Mouse (Mus musculus) right cerebral cortex, postnatal 4 days (tissue): ENCODE measurements around the gene Mcoln2.
A peak's percentile ranks its signal among the peaks of the same experiment; 100 is the strongest.

Experiments
- DNase-seq: peaks from one replicate; pipeline ENCODE4 v3.0.0-alpha.2; 2022

The Mcoln2 gene

GRCm38 (mm10) chr3:146146131-146146530 lies 3.5 kb upstream of the Mcoln2 start:
- DNase-seq, result no peak

GRCm38 (mm10) chr3:146150058-146150400 lies 396 bp downstream of the Mcoln2 start:
- DNase-seq, result peak; percentile 9

- DNase-seq, result no peak
Observed at GRCm38 (mm10) chr3:146150560-146150959, 927 bp downstream of the Mcoln2 start.

GRCm38 (mm10) chr3:146151328-146151727 lies 1.7 kb downstream of the Mcoln2 start:
- DNase-seq, result no peak

GRCm38 (mm10) chr3:146151755-146152154 lies 2.1 kb downstream of the Mcoln2 start:
- no peak for DNase-seq

- no peak for DNase-seq
Observed at GRCm38 (mm10) chr3:146152348-146152747, 2.7 kb downstream of the Mcoln2 start.

- no peak for DNase-seq
Observed at GRCm38 (mm10) chr3:146152913-146153312, 3.3 kb downstream of the Mcoln2 start.

- DNase-seq, result no peak
Observed at GRCm38 (mm10) chr3:146153862-146154611, 4.4 kb downstream of the Mcoln2 start.

GRCm38 (mm10) chr3:146155628-146156576 lies 6.3 kb downstream of the Mcoln2 start:
- DNase-seq, result no peak

- no peak for DNase-seq
Observed at GRCm38 (mm10) chr3:146156811-146157210, 7.2 kb downstream of the Mcoln2 start.

- no peak for DNase-seq
Observed at GRCm38 (mm10) chr3:146158039-146158438, 8.4 kb downstream of the Mcoln2 start.

- DNase-seq, result no peak
Observed at GRCm38 (mm10) chr3:146159360-146159759, 9.7 kb downstream of the Mcoln2 start.

- no peak for DNase-seq
Observed at GRCm38 (mm10) chr3:146162197-146162596, 12.6 kb downstream of the Mcoln2 start.

GRCm38 (mm10) chr3:146169356-146169755 lies 19.7 kb downstream of the Mcoln2 start:
- DNase-seq, result no peak

- DNase-seq, result no peak
Observed at GRCm38 (mm10) chr3:146173030-146173429, 23.4 kb downstream of the Mcoln2 start.

GRCm38 (mm10) chr3:146174215-146174614 lies 24.6 kb downstream of the Mcoln2 start:
- no peak for DNase-seq

GRCm38 (mm10) chr3:146177295-146177694 lies 27.7 kb downstream of the Mcoln2 start:
- DNase-seq, result no peak

- peak; percentile 94 for DNase-seq
Observed at GRCm38 (mm10) chr3:146177748-146178582, 28.3 kb downstream of the Mcoln2 start.

GRCm38 (mm10) chr3:146180341-146180740 lies 30.7 kb downstream of the Mcoln2 start:
- no peak for DNase-seq

- DNase-seq, result peak; percentile 71
Observed at GRCm38 (mm10) chr3:146180986-146181385, 31.4 kb downstream of the Mcoln2 start.

- DNase-seq, result peak; percentile 63
Observed at GRCm38 (mm10) chr3:146184992-146185657, 35.5 kb downstream of the Mcoln2 start.

- no peak for DNase-seq
Observed at GRCm38 (mm10) chr3:146186033-146186432, 36.4 kb downstream of the Mcoln2 start.
